Mouse (Mus musculus): Measurements from ENCODE around the gene Tspan15. TPM values are rescaled to one million over a fixed set of nuclear protein-coding genes. Genes with fewer than 3 reads are reported as not detected.
A peak's percentile ranks its signal among the peaks of the same experiment; 100 is the strongest.

The Tspan15 gene
- polyA plus RNA-seq, 1 experiment from 2014 or later = 22.2 TPM

DNA sequence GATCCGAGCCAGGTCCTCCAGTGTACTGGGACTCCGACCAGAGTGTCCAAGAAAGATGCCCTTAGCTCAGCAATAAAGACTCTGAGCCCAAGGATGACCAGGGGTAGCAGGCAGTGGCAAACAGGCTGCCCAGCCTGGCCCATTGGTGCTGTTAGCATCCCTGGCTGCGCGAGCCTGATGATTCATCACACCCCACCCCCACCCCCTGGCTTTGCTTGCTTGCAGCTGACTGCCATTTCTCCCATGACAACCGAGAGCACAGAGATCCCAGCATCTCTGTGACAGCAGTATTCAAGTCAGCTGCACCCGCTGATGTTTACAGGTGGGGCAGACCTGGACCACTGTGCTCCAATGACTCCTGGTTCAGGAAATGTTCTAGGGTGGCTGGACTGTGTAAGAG, 28.5 kb downstream of the Tspan15 start:
- no peak overlapping the region for H3K4me3 ChIP-seq
- no peaks in the 10 kb centered on the region for H3K36me3 ChIP-seq
- no peak; the same call in 1 of the 2 replicates for ATAC-seq (ENCODE audit: low read depth)
- H3K4me1 ChIP-seq (replicated peaks) = no peaks in the 10 kb centered on the region
- H3K27ac ChIP-seq (replicated peaks) = no peak overlapping the region
- 78% methylated on average over 6 of the region's 6 CpGs for WGBS
- no peak overlapping the region for H3K4me2 ChIP-seq
- H3K27me3 ChIP-seq = no peaks in the 10 kb centered on the region
- no peaks in the 10 kb centered on the region for H3K9me3 ChIP-seq
- H3K9ac ChIP-seq = no peak overlapping the region

- Histone ChIP-seq H3K27me3 (no peaks in the 10 kb centered on the region), H3K27ac (replicated peaks) (no peak overlapping the region), H3K36me3 (no peaks in the 10 kb centered on the region), H3K9me3 (no peaks in the 10 kb centered on the region), H3K4me2 (no peak overlapping the region), H3K4me3 (no peak overlapping the region), H3K4me1 (replicated peaks) (peaks cover 18% of the 10 kb centered on the region), H3K9ac (no peak overlapping the region)
- ATAC-seq (ENCODE audit: low read depth) = no peak
- 81% methylated on average over 1 of the region's 1 CpGs for WGBS
These were observed 32.2 kb downstream of the Tspan15 start for GRCm38 (mm10) chr10:62198891-62199290.

DNA sequence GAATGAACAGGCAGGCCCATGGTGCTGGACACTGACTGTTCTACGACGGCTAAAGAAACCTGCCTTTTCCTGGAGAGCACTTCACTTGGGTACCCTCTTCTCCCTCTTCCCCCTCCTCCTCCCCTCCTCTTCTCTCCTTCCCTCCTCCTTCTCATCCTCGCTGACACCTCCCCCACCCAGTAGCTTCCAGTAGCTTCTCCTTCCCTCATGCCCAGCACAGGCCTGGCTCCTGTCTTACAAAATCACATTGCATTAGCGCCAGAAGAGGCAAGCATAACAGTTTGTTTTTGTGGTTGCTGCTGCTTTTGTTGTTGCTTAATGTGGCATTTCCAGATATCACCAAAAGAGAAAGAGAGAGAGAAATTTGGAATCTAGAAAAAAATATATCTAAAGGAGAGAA, 33.6 kb downstream of the Tspan15 start:
- Histone ChIP-seq H3K9me3 (no peaks in the 10 kb centered on the region), H3K9ac (no peak overlapping the region), H3K4me2 (no peak overlapping the region), H3K36me3 (no peaks in the 10 kb centered on the region), H3K27ac (replicated peaks) (no peak overlapping the region), H3K27me3 (no peaks in the 10 kb centered on the region), H3K4me1 (replicated peaks) (peaks cover 33% of the 10 kb centered on the region), H3K4me3 (no peak overlapping the region)
- no peak for ATAC-seq (ENCODE audit: low read depth)
- 64% methylated on average over 4 of the region's 4 CpGs for WGBS

DNA sequence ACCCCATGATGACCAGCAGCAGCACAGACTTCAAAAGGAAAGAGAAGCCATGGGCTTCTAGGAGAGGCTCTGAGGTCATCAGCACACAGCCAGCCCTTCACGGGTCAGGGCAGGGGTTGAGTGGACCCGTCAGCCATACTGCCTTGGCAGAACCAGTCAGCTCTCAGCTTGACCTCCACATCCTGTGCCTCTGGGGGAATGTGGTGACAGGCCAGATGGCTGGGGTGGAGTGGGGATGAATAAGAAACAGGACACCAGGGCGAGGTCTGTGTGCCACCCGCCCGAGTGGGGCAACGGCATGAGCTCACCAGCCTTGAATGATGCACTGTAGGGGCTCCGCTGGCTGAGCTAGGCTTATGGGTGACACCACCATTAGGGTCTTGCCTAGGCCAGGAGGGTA, 35.7 kb downstream of the Tspan15 start:
- H3K36me3 ChIP-seq = no peaks in the 10 kb centered on the region
- WGBS = 65% methylated on average over 7 of the region's 7 CpGs
- peaks cover 34% of the 10 kb centered on the region for H3K4me1 ChIP-seq (replicated peaks)
- H3K9me3 ChIP-seq = no peaks in the 10 kb centered on the region
- H3K4me3 ChIP-seq = no peak overlapping the region
- peak overlapping the region; percentile 67 for H3K27ac ChIP-seq (replicated peaks)
- ATAC-seq (ENCODE audit: low read depth) = no peak
- no peak overlapping the region for H3K4me2 ChIP-seq
- no peak overlapping the region for H3K9ac ChIP-seq
- no peaks in the 10 kb centered on the region for H3K27me3 ChIP-seq

GRCm38 (mm10) chr10:62194946-62195345, 36.1 kb downstream of the Tspan15 start:
- no peak for ATAC-seq (ENCODE audit: low read depth)
- Histone ChIP-seq H3K9ac (no peak overlapping the region), H3K9me3 (no peaks in the 10 kb centered on the region), H3K4me2 (no peak overlapping the region), H3K36me3 (no peaks in the 10 kb centered on the region), H3K27ac (replicated peaks) (peak overlapping the region; percentile 67), H3K27me3 (no peaks in the 10 kb centered on the region), H3K4me3 (no peak overlapping the region), H3K4me1 (replicated peaks) (peaks cover 34% of the 10 kb centered on the region)
- WGBS = 73% methylated on average over 6 of the region's 6 CpGs

GRCm38 (mm10) chr10:62194461-62194860, 36.6 kb downstream of the Tspan15 start:
- H3K9ac ChIP-seq = no peak overlapping the region
- H3K4me2 ChIP-seq = no peak overlapping the region
- peak; percentile 83 for ATAC-seq (ENCODE audit: low read depth)
- no peak overlapping the region for H3K4me3 ChIP-seq
- H3K27ac ChIP-seq (replicated peaks) = peak overlapping the region; percentile 67
- WGBS = 66% methylated on average over 5 of the region's 5 CpGs
- H3K9me3 ChIP-seq = no peaks in the 10 kb centered on the region
- H3K4me1 ChIP-seq (replicated peaks) = peaks cover 34% of the 10 kb centered on the region
- no peaks in the 10 kb centered on the region for H3K36me3 ChIP-seq
- no peaks in the 10 kb centered on the region for H3K27me3 ChIP-seq

DNA sequence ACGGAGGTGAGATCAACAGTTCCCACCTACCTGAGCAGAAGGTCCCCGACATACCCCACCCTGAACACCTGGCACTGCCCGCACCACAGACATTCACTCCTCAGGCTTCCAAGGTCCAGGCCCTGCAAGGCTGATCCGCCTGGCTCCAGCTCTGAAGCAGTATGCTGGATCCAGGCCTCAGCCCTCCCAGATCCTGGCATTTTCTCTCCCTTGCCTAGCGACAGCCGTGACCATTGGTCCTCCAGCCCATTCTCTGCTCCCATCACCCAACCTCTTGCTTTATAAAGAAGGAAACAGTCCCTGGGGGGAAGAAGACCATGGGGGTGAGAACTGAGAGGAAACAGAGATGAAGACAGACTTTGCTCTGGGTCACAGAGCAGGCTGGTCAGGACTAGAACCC, 37.0 kb downstream of the Tspan15 start:
- H3K4me2 ChIP-seq = no peak overlapping the region
- peak overlapping the region; percentile 67 for H3K27ac ChIP-seq (replicated peaks)
- WGBS = 85% methylated on average over 6 of the region's 6 CpGs
- H3K36me3 ChIP-seq = no peaks in the 10 kb centered on the region
- H3K27me3 ChIP-seq = no peaks in the 10 kb centered on the region
- peaks cover 34% of the 10 kb centered on the region for H3K4me1 ChIP-seq (replicated peaks)
- no peaks in the 10 kb centered on the region for H3K9me3 ChIP-seq
- ATAC-seq (ENCODE audit: low read depth) = no peak
- peak overlapping the region; percentile 26; the same call in 1 of the 2 replicates for H3K9ac ChIP-seq
- H3K4me3 ChIP-seq = no peak overlapping the region

GRCm38 (mm10) chr10:62192701-62193157, 38.3 kb downstream of the Tspan15 start:
- Histone ChIP-seq H3K4me2 (no peak overlapping the region), H3K9me3 (no peaks in the 10 kb centered on the region)
- 61% methylated on average over 9 of the region's 9 CpGs for WGBS

GRCm38 (mm10) chr10:62190821-62191220, 40.2 kb downstream of the Tspan15 start:
- ATAC-seq (ENCODE audit: low read depth) = no peak

More at GRCm38 (mm10) chr10:62192701-62193157, 38.3 kb downstream of the Tspan15 start:
- ATAC-seq (ENCODE audit: low read depth) = no peak
- no peaks in the 10 kb centered on the region for H3K27me3 ChIP-seq
- H3K36me3 ChIP-seq = no peaks in the 10 kb centered on the region
- H3K9ac ChIP-seq = no peak overlapping the region
- H3K4me1 ChIP-seq (replicated peaks) = peaks cover 34% of the 10 kb centered on the region
- no peak overlapping the region for H3K4me3 ChIP-seq
- H3K27ac ChIP-seq (replicated peaks) = no peak overlapping the region

GRCm38 (mm10) chr10:62189910-62190309, 41.1 kb downstream of the Tspan15 start:
- Histone ChIP-seq H3K4me2 (no peak overlapping the region), H3K4me1 (replicated peaks) (peaks cover 26% of the 10 kb centered on the region), H3K27me3 (peaks cover 12% of the 10 kb centered on the region; the same call in 1 of the 2 replicates), H3K36me3 (no peaks in the 10 kb centered on the region), H3K9me3 (no peaks in the 10 kb centered on the region), H3K9ac (no peak overlapping the region), H3K27ac (replicated peaks) (no peak overlapping the region), H3K4me3 (no peak overlapping the region)
- ATAC-seq (ENCODE audit: low read depth) = no peak
- WGBS = 76% methylated on average over 4 of the region's 4 CpGs

More at GRCm38 (mm10) chr10:62190821-62191220, 40.2 kb downstream of the Tspan15 start:
- Histone ChIP-seq H3K9ac (no peak overlapping the region), H3K36me3 (no peaks in the 10 kb centered on the region), H3K4me1 (replicated peaks) (peaks cover 34% of the 10 kb centered on the region), H3K4me2 (no peak overlapping the region), H3K27ac (replicated peaks) (no peak overlapping the region), H3K27me3 (peaks cover 11% of the 10 kb centered on the region; the same call in 1 of the 2 replicates), H3K4me3 (no peak overlapping the region), H3K9me3 (no peaks in the 10 kb centered on the region)
- WGBS = 88% methylated on average over 7 of the region's 7 CpGs

GRCm38 (mm10) chr10:62189303-62189702, 41.7 kb downstream of the Tspan15 start:
- peaks cover 20% of the 10 kb centered on the region for H3K4me1 ChIP-seq (replicated peaks)
- no peak for ATAC-seq (ENCODE audit: low read depth)
- no peaks in the 10 kb centered on the region for H3K36me3 ChIP-seq
- no peak overlapping the region for H3K4me3 ChIP-seq
- no peak overlapping the region for H3K4me2 ChIP-seq
- peaks cover 16% of the 10 kb centered on the region for H3K27me3 ChIP-seq
- H3K9me3 ChIP-seq = no peaks in the 10 kb centered on the region
- H3K9ac ChIP-seq = no peak overlapping the region
- no peak overlapping the region for H3K27ac ChIP-seq (replicated peaks)
- WGBS = 72% methylated on average over 3 of the region's 3 CpGs

DNA sequence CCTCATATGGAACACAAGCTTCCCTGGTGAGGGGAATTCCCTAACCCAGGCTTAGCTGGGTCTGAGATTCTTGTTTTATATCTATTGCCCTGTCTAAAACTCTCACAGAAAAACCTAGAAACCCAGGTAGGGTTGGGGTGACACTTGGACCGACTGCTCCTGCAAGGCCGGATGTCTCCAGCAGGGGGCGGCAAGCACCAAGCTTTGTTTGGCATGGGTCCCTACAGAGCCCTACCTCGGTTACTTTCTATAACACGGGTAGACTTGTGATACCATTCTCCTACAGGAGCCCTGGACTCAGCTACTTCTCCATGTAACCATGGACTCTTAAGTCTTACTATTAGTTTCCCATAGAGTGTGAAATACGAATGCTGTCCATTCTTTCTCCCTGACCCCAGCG, 44.2 kb downstream of the Tspan15 start:
- H3K4me3 ChIP-seq = no peak overlapping the region
- no peak overlapping the region for H3K4me2 ChIP-seq
- no peaks in the 10 kb centered on the region for H3K4me1 ChIP-seq (replicated peaks)
- H3K9ac ChIP-seq = no peak overlapping the region
- H3K27ac ChIP-seq (replicated peaks) = no peak overlapping the region
- 21% methylated on average over 7 of the region's 7 CpGs for WGBS
- peaks cover 36% of the 10 kb centered on the region for H3K27me3 ChIP-seq
- ATAC-seq (ENCODE audit: low read depth) = peak; percentile 60; the same call in 1 of the 2 replicates
- no peaks in the 10 kb centered on the region for H3K36me3 ChIP-seq
- no peaks in the 10 kb centered on the region for H3K9me3 ChIP-seq

DNA sequence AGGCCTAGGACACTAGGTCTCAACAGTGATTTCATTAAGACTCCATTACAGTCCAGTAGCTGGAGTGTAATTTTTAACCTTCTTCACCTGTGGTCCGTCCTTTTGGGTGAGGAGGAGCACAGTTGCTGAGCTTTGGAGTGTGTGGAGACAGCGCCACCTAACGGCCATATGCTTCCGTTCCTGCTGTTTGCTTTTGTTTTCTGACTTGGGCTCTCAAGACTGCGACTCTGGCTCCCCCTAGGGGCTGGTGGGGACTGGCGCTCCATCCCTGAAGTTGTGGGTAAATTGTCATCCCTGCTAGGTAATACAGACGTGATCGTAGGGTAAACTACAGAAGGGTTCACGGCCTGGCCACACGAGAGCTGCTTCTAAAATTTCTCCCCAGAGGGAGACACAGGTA, 48.0 kb downstream of the Tspan15 start:
- Histone ChIP-seq H3K27me3 (peaks cover 72% of the 10 kb centered on the region), H3K27ac (replicated peaks) (no peak overlapping the region), H3K36me3 (no peaks in the 10 kb centered on the region), H3K9me3 (peaks cover 5% of the 10 kb centered on the region; the same call in 1 of the 2 replicates), H3K4me3 (no peak overlapping the region), H3K4me2 (no peak overlapping the region), H3K9ac (no peak overlapping the region), H3K4me1 (replicated peaks) (no peaks in the 10 kb centered on the region)
- ATAC-seq (ENCODE audit: low read depth) = peak; percentile 51; the same call in 1 of the 2 replicates
- 4% methylated on average over 10 of the region's 10 CpGs for WGBS

All from neural tube, embryonic 13.5 days (tissue).